Mouse (Mus musculus): Measurements from ENCODE around the gene Wwox.
A peak's percentile ranks its signal among the peaks of the same experiment; 100 is the strongest.

Gene Wwox

GRCm38 (mm10) chr8:114631087-114631486 lies 191.6 kb downstream of the Wwox start:
- no peak for TF ChIP-seq GATA4 (IDR thresholded peaks at IDR 0.05; ENCODE audit: insufficient replicate concordance, low read length)

- TF ChIP-seq GATA4 (IDR thresholded peaks at IDR 0.05; ENCODE audit: insufficient replicate concordance, low read length) = no peak
Measured at GRCm38 (mm10) chr8:114634151-114634550, 194.7 kb downstream of the Wwox start.

GRCm38 (mm10) chr8:114634669-114635410 lies 195.4 kb downstream of the Wwox start:
- no peak for TF ChIP-seq GATA4 (IDR thresholded peaks at IDR 0.05; ENCODE audit: insufficient replicate concordance, low read length)

- TF ChIP-seq GATA4 (IDR thresholded peaks at IDR 0.05; ENCODE audit: insufficient replicate concordance, low read length) = no peak
Measured at GRCm38 (mm10) chr8:114636376-114636775, 196.9 kb downstream of the Wwox start.

- no peak for TF ChIP-seq GATA4 (IDR thresholded peaks at IDR 0.05; ENCODE audit: insufficient replicate concordance, low read length)
Measured at GRCm38 (mm10) chr8:114641809-114642208, 202.4 kb downstream of the Wwox start.

- no peak for TF ChIP-seq GATA4 (IDR thresholded peaks at IDR 0.05; ENCODE audit: insufficient replicate concordance, low read length)
Measured at GRCm38 (mm10) chr8:114650789-114651188, 211.3 kb downstream of the Wwox start.

- no peak for TF ChIP-seq GATA4 (IDR thresholded peaks at IDR 0.05; ENCODE audit: insufficient replicate concordance, low read length)
Measured at GRCm38 (mm10) chr8:114657789-114658188, 218.3 kb downstream of the Wwox start.

- no peak for TF ChIP-seq GATA4 (IDR thresholded peaks at IDR 0.05; ENCODE audit: insufficient replicate concordance, low read length)
Measured at GRCm38 (mm10) chr8:114658475-114658874, 219.0 kb downstream of the Wwox start.

GRCm38 (mm10) chr8:114663053-114663452 lies 223.6 kb downstream of the Wwox start:
- TF ChIP-seq GATA4 (IDR thresholded peaks at IDR 0.05; ENCODE audit: insufficient replicate concordance, low read length) = no peak

GRCm38 (mm10) chr8:114665521-114665920 lies 226.1 kb downstream of the Wwox start:
- 0 out of 2 replicates have a peak, but pooled peaks have one; percentile 8 for TF ChIP-seq GATA4 (IDR thresholded peaks at IDR 0.05; ENCODE audit: insufficient replicate concordance, low read length)

- no peak for TF ChIP-seq GATA4 (IDR thresholded peaks at IDR 0.05; ENCODE audit: insufficient replicate concordance, low read length)
Measured at GRCm38 (mm10) chr8:114670801-114671200, 231.3 kb downstream of the Wwox start.

GRCm38 (mm10) chr8:114671237-114671674 lies 231.8 kb downstream of the Wwox start:
- no peak for TF ChIP-seq GATA4 (IDR thresholded peaks at IDR 0.05; ENCODE audit: insufficient replicate concordance, low read length)

GRCm38 (mm10) chr8:114673416-114673815 lies 234.0 kb downstream of the Wwox start:
- no peak for TF ChIP-seq GATA4 (IDR thresholded peaks at IDR 0.05; ENCODE audit: insufficient replicate concordance, low read length)

GRCm38 (mm10) chr8:114675151-114675550 lies 235.7 kb downstream of the Wwox start:
- no peak for TF ChIP-seq GATA4 (IDR thresholded peaks at IDR 0.05; ENCODE audit: insufficient replicate concordance, low read length)

- TF ChIP-seq GATA4 (IDR thresholded peaks at IDR 0.05; ENCODE audit: insufficient replicate concordance, low read length) = no peak
Measured at GRCm38 (mm10) chr8:114676918-114677317, 237.5 kb downstream of the Wwox start.

- no peak for TF ChIP-seq GATA4 (IDR thresholded peaks at IDR 0.05; ENCODE audit: insufficient replicate concordance, low read length)
Measured at GRCm38 (mm10) chr8:114677551-114678127, 238.2 kb downstream of the Wwox start.
